Mouse (Mus musculus) CH12.LX (cell line): ENCODE data around the gene Fzd2. TPM values are rescaled to one million over a fixed set of nuclear protein-coding genes. Genes with fewer than 3 reads are reported as not detected.

ENCODE experiments used
- DNase-seq: peaks from one replicate; pipeline ENCODE4 v3.0.0-alpha.2; 2013; ENCODE audit errors: extremely low read depth
- H3K27ac ChIP-seq: 2 replicates; pipeline ENCODE4 v1.5.1; 2012; ENCODE audit warnings: low read depth, mild to moderate bottlenecking, control low read depth, moderate library complexity; ENCODE audit not compliant: insufficient read depth
- H3K27me3 ChIP-seq: replicated peaks from 2 replicates; pipeline ENCODE3; 2012; ENCODE audit warnings: inconsistent platforms
- H3K36me3 ChIP-seq, 2 experiments: replicated peaks in 1 of 2; 2 replicates each; pipeline versions ENCODE3 to v1.6.1; 2012; ENCODE audit warnings: inconsistent platforms in 1 of 2, low read length in 1 of 2, mild to moderate bottlenecking in 1 of 2, mixed read lengths in 1 of 2, moderate library complexity in 1 of 2; ENCODE audit not compliant: control insufficient read depth in 1 of 2, insufficient read depth in 1 of 2
- H3K4me1 ChIP-seq, 2 experiments: 2 replicates each; pipeline ENCODE4 v1.6.1; 2012; ENCODE audit warnings: inconsistent platforms in 1 of 2, moderate library complexity in 1 of 2; ENCODE audit not compliant: insufficient read depth in 2 of 2, control insufficient read depth in 1 of 2
- H3K4me2 ChIP-seq: 2 replicates; pipeline ENCODE4 v1.6.1; 2012; ENCODE audit warnings: low read depth, mild to moderate bottlenecking, control low read depth; ENCODE audit not compliant: poor library complexity, insufficient read depth, severe bottlenecking
- H3K4me3 ChIP-seq, 3 experiments: fragments of 150-350 bp in 1 of 3; sonication (generic) in 1 of 3; replicated peaks in 1 of 3; 2 replicates each; pipeline versions ENCODE3 to v1.5.1; 2011 to 2012; ENCODE audit warnings: low read depth in 2 of 3, low read length in 2 of 3, mild to moderate bottlenecking in 2 of 3, moderate library complexity in 2 of 3, control low read depth in 1 of 3, improper control_type of control experiment in 1 of 3, inconsistent platforms in 1 of 3, mixed read lengths in 1 of 3; ENCODE audit not compliant: poor library complexity in 1 of 3
- H3K79me2 ChIP-seq: replicated peaks from 2 replicates; pipeline ENCODE4 v1.6.1; 2012; ENCODE audit warnings: mild to moderate bottlenecking, moderate library complexity; ENCODE audit not compliant: control insufficient read depth, poor library complexity, insufficient read depth, severe bottlenecking; ENCODE audit errors: extremely low read depth
- H3K9ac ChIP-seq: 2 replicates; pipeline ENCODE4 v1.6.1; 2012; ENCODE audit warnings: low read depth, mild to moderate bottlenecking, control low read depth, moderate library complexity; ENCODE audit not compliant: insufficient read depth
- H3K9me3 ChIP-seq: replicated peaks from 2 replicates; pipeline ENCODE3; 2012; ENCODE audit warnings: low read length, inconsistent platforms, mixed read lengths
- BHLHE40 ChIP-seq: IDR thresholded peaks from 2 replicates; pipeline ENCODE4 v1.6.1; 2011; ENCODE audit warnings: mild to moderate bottlenecking, low read depth, low read length, improper control_type of control experiment
- CHD1 ChIP-seq: IDR thresholded peaks from 2 replicates; pipeline ENCODE4 v1.6.1; 2012; ENCODE audit warnings: low read depth, low read length, improper control_type of control experiment, inconsistent platforms
- EP300 ChIP-seq: IDR thresholded peaks from 2 replicates; pipeline ENCODE4 v1.6.1; 2011; ENCODE audit warnings: low read length, improper control_type of control experiment
- GABPA ChIP-seq: IDR thresholded peaks from 2 replicates; pipeline ENCODE4 v1.6.1; 2012; ENCODE audit warnings: low read depth, low read length, improper control_type of control experiment, inconsistent platforms; ENCODE audit not compliant: insufficient replicate concordance
- HCFC1 ChIP-seq: IDR thresholded peaks from 2 replicates; pipeline ENCODE4 v1.6.1; 2012; ENCODE audit warnings: low read depth, mild to moderate bottlenecking, inconsistent platforms, low read length, improper control_type of control experiment
- JUND ChIP-seq: conservative IDR thresholded peaks from 2 replicates; pipeline ENCODE4 v1.6.1; 2011; ENCODE audit warnings: low read depth, low read length, improper control_type of control experiment
- MAFK ChIP-seq: IDR thresholded peaks from 2 replicates; pipeline ENCODE4 v1.6.1; 2011; ENCODE audit warnings: low read length, improper control_type of control experiment; ENCODE audit not compliant: insufficient replicate concordance
- MAZ ChIP-seq: IDR thresholded peaks from 2 replicates; pipeline ENCODE4 v1.6.1; 2012; ENCODE audit warnings: low read depth, mild to moderate bottlenecking, inconsistent platforms, low read length, improper control_type of control experiment, moderate library complexity
- MYC ChIP-seq: IDR thresholded peaks from 2 replicates; pipeline ENCODE4 v1.6.1; 2011; ENCODE audit warnings: low read depth, mild to moderate bottlenecking, improper control_type of control experiment, low read length
- PAX5 ChIP-seq: IDR thresholded peaks from 2 replicates; pipeline ENCODE4 v1.6.1; 2012; ENCODE audit warnings: low read length, inconsistent platforms, mixed read lengths
- SIN3A ChIP-seq: IDR thresholded peaks from 2 replicates; pipeline ENCODE4 v1.6.1; 2012; ENCODE audit warnings: low read length, improper control_type of control experiment, inconsistent platforms
- SMC3 ChIP-seq: IDR thresholded peaks from 2 replicates; pipeline ENCODE4 v1.6.1; 2011; ENCODE audit warnings: low read depth, low read length, improper control_type of control experiment
- TBP ChIP-seq: conservative IDR thresholded peaks from 2 replicates; pipeline ENCODE4 v1.6.1; 2011; ENCODE audit warnings: low read depth, low read length, improper control_type of control experiment
- TCF12 ChIP-seq: IDR thresholded peaks from 2 replicates; pipeline ENCODE4 v1.6.1; 2014; ENCODE audit warnings: low read depth, mild to moderate bottlenecking, inconsistent platforms, low read length, improper control_type of control experiment
- UBTF ChIP-seq: IDR thresholded peaks from 2 replicates; pipeline ENCODE4 v1.6.1; 2012; ENCODE audit warnings: low read depth, mild to moderate bottlenecking, inconsistent platforms, low read length, improper control_type of control experiment, moderate library complexity
- USF1 ChIP-seq: IDR thresholded peaks from 2 replicates; pipeline ENCODE4 v1.6.1; 2014; ENCODE audit warnings: low read depth, mild to moderate bottlenecking, inconsistent platforms, low read length, improper control_type of control experiment
- ZC3H11A ChIP-seq: IDR thresholded peaks from 2 replicates; pipeline ENCODE4 v1.6.1; 2012; ENCODE audit warnings: low read depth, mild to moderate bottlenecking, inconsistent platforms, low read length, improper control_type of control experiment
- ZKSCAN1 ChIP-seq: IDR thresholded peaks from 2 replicates; pipeline ENCODE4 v1.6.1; 2012; ENCODE audit warnings: low read depth, inconsistent platforms, low read length, improper control_type of control experiment, borderline replicate concordance
- dilution Hi-C: fragments of 300-500 bp; cut with MboI; formaldehyde crosslinking; loops from 2 replicates; pipeline ENCODE4 v1.14.3; 2020; ENCODE audit warnings: low sequenced_read_pairs; ENCODE audit not compliant: extremely low pct_unique_long_range_greater_than_20kb, extremely low pct_ligation_motif_present
- in situ Hi-C: fragments of 300-500 bp; cut with MboI; formaldehyde crosslinking; loops from 3 replicates; pipeline ENCODE4 v1.14.3; 2019; ENCODE audit warnings: low sequenced_read_pairs, low pct_ligation_motif_present, low pct_unique_long_range_greater_than_20kb, mixed read lengths
- polyA plus RNA-seq: library from polyadenylated mRNA; unstranded; fragments of >175 nt; gene quantifications from 2 replicates; pipeline ENCODE4 v1.2.1, GENCODE M21; 2012; ENCODE audit warnings: low read depth; ENCODE audit not compliant: insufficient read length
- total RNA-seq, 2 experiments: library from RNA; depleted of rRNA; stranded (reverse); fragments of 300-350 nt in 1 of 2; fragments of >200 nt in 1 of 2; gene quantifications; 2 replicates each; pipeline ENCODE4 v1.2.3; 2012 to 2014

Gene Fzd2
- total and polyA plus RNA-seq, 3 experiments, result 0.13 to 0.35 (median 0.20) TPM

DNA sequence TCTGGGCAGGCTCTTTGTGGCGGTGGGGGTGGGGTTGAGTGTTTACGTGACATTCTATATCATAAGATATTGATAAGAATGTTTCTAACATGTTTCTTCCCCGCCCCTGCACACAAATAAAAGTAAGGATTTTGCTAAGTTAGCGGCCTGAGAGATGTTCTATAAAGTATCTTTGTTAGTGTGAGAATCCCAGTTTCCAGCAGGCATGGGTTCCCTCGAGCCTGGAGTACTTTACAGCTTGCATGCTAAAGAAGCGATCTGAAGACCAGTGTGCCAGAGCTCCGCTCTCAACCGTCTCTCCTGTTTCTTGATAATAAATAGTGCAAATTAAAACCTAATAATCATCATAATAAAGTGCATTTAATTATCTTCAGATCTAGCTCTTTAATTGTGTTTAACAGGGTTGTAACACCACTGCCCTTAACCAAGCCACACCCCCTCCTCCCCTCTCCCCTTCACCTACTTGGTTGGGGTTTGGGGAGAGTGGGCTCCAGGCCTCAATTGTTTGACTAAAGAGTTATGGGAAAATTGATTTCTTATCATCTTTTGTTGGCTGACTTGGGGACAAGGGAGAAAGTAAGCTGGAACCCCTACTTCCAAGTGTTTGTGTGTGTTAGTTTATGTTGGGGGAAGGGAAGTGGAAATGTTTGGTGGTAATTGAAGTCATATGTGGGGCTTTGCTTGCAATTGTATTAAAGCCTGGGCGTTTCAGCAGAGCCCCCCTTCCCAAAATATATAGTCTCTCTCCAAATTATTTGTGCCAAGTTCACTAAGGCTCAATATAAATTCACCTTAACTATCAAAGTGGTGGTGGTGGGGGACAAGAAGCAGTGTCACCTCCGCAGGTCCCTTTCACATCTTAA, 3.7 kb downstream of the Fzd2 start:
- in situ Hi-C loops (no loop called here), dilution Hi-C loops (no loop called here)
- no peak overlapping the region for H3K4me2 ChIP-seq
- peaks cover 51% of the 10 kb centered on the region for H3K27me3 ChIP-seq
- no peak overlapping the region for H3K4me3 ChIP-seq
- H3K9ac ChIP-seq, result no peak overlapping the region
- H3K36me3 ChIP-seq, result no peaks in the 10 kb centered on the region
- no peak for DNase-seq
- H3K4me1 ChIP-seq, result 0 out of 4 replicates have a peak, but pooled peaks cover 0 to 2% of the 10 kb centered on the region in 2 experiments
- H3K79me2 ChIP-seq, result no peaks in the 10 kb centered on the region
- H3K27ac ChIP-seq, result no peak overlapping the region
- TF ChIP-seq MAZ (no peak), HCFC1 (no peak), JUND (no peak), MYC (no peak), SMC3 (no peak), BHLHE40 (no peak), CHD1 (no peak), TCF12 (no peak), TBP (no peak), UBTF (no peak), GABPA (no peak)
- TF ChIP-seq, all 38 proteins: peak for 0
- H3K9me3 ChIP-seq, result peaks cover 19% of the 10 kb centered on the region

DNA sequence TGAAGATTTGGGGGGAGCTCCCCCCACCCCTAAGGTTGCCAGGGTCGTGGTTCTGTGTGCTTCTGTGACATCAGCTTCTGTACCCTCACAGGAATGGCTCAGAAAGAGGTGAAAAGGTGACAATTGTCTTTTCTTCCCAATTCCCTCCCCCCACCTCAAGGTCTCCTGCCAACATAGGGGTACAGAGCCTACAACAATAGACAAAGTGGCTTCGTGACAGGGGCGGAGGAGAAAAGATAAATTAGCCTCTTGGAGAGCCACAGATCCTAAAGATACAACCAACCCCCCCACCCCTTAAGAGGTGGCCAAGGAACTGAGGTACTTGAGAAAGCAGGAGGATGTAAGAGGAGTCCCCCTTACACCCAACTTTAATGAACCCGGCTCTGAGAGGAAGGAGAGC, 4.5 kb downstream of the Fzd2 start:
- H3K27ac ChIP-seq, result no peak overlapping the region
- no peaks in the 10 kb centered on the region for H3K36me3 ChIP-seq
- in situ Hi-C loops, result no loop called here
- no peak overlapping the region for H3K9ac ChIP-seq
- no peak for TF ChIP-seq EP300
- no peak for TF ChIP-seq MAFK
- no peak for TF ChIP-seq BHLHE40
- no peak for TF ChIP-seq PAX5
- TF ChIP-seq SIN3A, result no peak
- TF ChIP-seq ZKSCAN1, result no peak
- TF ChIP-seq TCF12, result no peak
- TF ChIP-seq ZC3H11A, result no peak
- TF ChIP-seq CHD1, result no peak
- no peak for TF ChIP-seq USF1
- no peak for TF ChIP-seq JUND
- TF ChIP-seq, all 38 proteins: peak for 0
- Histone ChIP-seq H3K9me3 (peaks cover 19% of the 10 kb centered on the region), H3K4me1 (no peaks in the 10 kb centered on the region), H3K4me2 (no peak overlapping the region), H3K27me3 (peaks cover 53% of the 10 kb centered on the region), H3K79me2 (no peaks in the 10 kb centered on the region), H3K4me3 (no peak overlapping the region)
- dilution Hi-C loops, result no loop called here
- no peak for DNase-seq
